Mouse (Mus musculus) macrophage (primary cell): ENCODE results near the gene Gimap1. TPM values are rescaled to one million over a fixed set of nuclear protein-coding genes. Genes with fewer than 3 reads are reported as not detected.

Experiments used
- H3K27ac ChIP-seq: fragments of 350-480 bp; formaldehyde crosslinking; 2 replicates; pipeline ENCODE4 v1.9.0; 2021
- H3K36me3 ChIP-seq: fragments of 350-480 bp; formaldehyde crosslinking; 2 replicates; pipeline ENCODE4 v1.9.0; 2021; ENCODE audit errors: inconsistent target
- H3K4me3 ChIP-seq: fragments of 350-480 bp; formaldehyde crosslinking; 2 replicates; pipeline ENCODE4 v1.9.0; 2021; ENCODE audit errors: inconsistent target
- H3K79me2 ChIP-seq: fragments of 350-480 bp; formaldehyde crosslinking; 2 replicates; pipeline ENCODE4 v1.9.0; 2021; ENCODE audit errors: inconsistent target
- WGBS: methylation state at CpG from one replicate; pipeline ENCODE4 v1.1.7; 2026; ENCODE audit warnings: inconsistent platforms; ENCODE audit not compliant: missing documents; 5-methylcytosine and 5-hydroxymethylcytosine counted together
- polyA plus RNA-seq: library from polyadenylated mRNA; stranded (reverse); fragments of 250-400 nt; gene quantifications from 3 replicates; pipeline ENCODE4 v1.2.4, GENCODE M21; 2018; ENCODE audit warnings: inconsistent platforms
- total RNA-seq, 78 experiments: library from RNA; depleted of rRNA; stranded (reverse); fragments of 250-400 nt; gene quantifications; 1 replicate in 9 of 78; 2 replicates in 24 of 78; 3 replicates in 43 of 78; 4 replicates in 2 of 78; pipeline ENCODE4 v1.2.4; 2018; ENCODE audit warnings: inconsistent platforms in 56 of 78

The Gimap1 gene
- not detected for total RNA-seq (2018; cell fraction: chromatin; rRNA removed)
- under 1 TPM in 3 of 26 experiments, not detected in 23; 0.05 to 0.15 (median 0.09) TPM for total RNA-seq (2018; cell fraction: cytosol; rRNA removed)
- under 1 TPM in 1 of 26 experiments, not detected in 25; 0.36 TPM for total RNA-seq (2018; cell fraction: nucleus; rRNA removed)
- not detected in 3 replicates for polyA plus RNA-seq

DNA sequence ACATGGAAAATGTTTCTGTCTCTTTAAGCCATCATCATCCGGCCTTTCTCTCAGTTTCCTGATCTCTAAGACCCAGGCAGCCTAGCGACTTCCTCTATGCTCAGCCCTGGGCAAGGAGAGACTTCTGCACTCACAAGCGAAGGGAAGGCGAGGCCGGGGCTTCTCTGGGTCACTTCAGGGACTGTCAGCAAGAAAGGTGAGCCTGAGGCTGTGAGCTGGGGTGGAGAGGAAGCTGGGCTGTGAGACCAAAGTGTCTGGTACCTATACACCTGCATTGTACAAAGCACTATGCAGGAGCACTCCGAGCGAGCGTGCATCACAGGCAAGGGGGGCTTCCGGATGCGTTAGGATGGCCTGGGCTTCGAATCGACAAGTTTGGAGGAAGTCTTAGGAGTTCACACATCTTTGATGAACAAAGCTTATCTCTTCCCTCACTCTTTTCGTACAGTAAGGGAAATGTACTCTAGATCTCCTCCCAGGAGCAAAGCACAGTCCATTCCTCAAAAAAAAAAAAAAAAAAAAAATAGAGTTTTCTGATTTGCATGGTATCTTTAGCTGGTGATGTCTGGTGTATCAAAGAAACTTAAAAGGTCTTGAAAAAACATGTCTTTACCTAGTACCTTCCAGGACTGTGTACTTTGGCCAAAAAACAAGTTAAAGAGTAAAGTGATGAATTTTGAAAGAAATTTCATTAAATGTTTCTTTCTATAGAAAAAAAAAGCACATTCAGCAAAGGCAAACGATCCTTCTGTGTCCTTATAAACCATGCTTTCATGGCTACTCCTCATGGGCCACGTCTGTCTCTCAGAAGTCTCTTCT lies at the start of gene Gimap1:
TSS of gene Gimap1 (plus strand) at position 94 of the 819 bp plus-strand sequence.
- Histone ChIP-seq H3K79me2 (no peaks in the 10 kb centered on the region), H3K4me3 (no peak within 1 kb of the TSS), H3K36me3 (no peaks in the 10 kb centered on the region), H3K27ac (no peak within 1 kb of the TSS)
- WGBS: 5% methylated on average over 15 of the region's 15 CpGs

DNA sequence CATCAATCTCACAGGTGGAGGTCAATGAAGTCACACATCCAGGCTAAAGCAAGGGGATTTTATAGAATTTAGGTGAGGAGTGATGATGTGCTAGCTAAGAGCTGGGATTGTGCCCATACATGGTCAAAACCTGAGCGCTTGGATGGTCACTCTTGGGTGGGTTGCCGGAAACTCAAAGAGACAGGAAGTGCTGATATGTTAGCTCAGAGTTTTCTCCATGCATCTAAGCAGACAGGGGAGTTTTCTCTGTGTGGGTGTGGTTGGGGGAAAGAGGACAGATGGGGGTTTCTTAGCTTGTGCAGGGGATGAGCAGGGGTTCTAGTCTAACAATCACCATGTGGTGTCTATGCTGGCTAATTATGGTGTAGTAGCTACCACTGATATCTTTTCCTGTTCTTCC lies 49.5 kb upstream of the Gimap1 start:
- no peak overlapping the region for H3K4me3 ChIP-seq
- H3K27ac ChIP-seq: no peak overlapping the region
- H3K79me2 ChIP-seq: no peaks in the 10 kb centered on the region
- no peaks in the 10 kb centered on the region for H3K36me3 ChIP-seq
- 87% methylated on average over 2 of the region's 2 CpGs for WGBS

DNA sequence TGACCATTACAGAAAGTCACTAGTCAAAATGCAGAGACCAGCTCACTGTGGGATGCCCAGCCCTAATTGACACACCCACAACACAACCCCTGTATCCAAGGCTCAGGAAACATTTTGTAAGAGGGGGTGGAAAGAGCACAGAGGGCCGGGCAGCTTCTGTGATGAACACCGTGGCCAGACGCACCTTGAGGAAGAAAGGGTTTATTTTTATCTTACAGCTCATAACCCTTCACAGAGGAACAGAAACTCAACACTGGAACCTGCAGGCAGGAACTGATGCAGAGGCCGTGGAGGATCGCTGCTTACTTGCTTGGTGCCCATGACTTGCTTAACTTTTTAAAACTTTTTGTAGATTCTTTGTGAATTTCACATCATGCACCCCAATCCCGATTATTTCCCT lies 45.9 kb upstream of the Gimap1 start:
- H3K27ac ChIP-seq: no peak overlapping the region
- WGBS: 42% methylated on average over 6 of the region's 6 CpGs

DNA sequence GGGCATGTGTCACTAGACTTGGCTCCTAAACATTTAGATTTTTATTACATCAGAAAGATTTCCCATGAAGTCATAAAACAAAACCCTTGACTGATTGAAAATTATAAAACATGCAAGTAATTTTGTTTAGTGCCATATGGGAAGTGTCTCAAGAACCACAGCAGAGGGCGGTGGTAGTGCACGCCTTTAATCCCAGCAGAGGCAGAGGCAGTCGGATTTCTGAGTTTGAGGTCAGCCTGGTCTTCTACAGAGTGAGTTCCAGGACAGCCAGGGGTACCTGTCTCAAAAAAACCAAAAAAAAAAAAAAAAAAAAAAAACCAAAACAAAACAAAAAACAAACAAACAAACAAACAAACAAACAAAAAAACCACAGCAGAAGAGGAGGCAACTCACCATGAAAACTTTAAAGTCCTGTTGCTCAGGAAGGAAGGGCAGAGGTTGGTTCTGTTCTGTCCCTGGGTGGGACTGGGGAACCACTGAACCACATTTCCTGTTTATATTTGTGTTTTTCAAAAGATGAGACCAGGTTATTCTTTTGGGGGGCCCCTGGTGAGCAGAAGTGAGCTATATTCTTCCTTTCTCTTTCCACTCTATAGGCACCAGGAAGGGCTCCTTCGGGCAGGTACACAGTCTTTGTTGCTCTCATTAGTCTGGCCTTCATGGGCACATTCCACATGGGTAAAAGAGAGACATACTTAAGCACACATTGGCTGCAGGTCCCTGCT lies 41.9 kb upstream of the Gimap1 start:
- Histone ChIP-seq H3K4me3 (no peak overlapping the region), H3K27ac (no peak overlapping the region)

More for the DNA sequence above, 45.9 kb upstream of the Gimap1 start:
- H3K79me2 ChIP-seq: no peaks in the 10 kb centered on the region
- no peaks in the 10 kb centered on the region for H3K36me3 ChIP-seq
- no peak overlapping the region for H3K4me3 ChIP-seq

DNA sequence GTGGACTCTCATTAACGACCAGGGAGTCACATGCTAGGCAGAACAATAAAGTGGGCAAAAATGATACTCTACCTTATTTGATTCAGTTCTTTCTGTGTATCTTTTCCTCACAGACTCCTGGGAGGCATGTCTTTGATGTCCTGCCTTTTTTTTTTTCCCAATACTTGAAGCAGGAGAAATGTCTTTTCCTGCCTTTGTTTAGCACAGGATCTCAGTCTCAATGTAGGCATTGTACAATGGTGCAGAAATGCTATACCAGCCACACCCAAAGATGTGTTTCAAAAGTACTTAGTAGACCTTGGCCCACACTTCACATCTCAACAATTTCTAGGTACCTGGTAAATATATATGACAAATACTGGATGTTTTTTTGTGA lies 41.3 kb upstream of the Gimap1 start:
- H3K27ac ChIP-seq: no peak overlapping the region
- H3K36me3 ChIP-seq: no peaks in the 10 kb centered on the region
- 94% methylated on average over 1 of the region's 1 CpGs for whole genome bisulfite sequencing
- no peak overlapping the region for H3K4me3 ChIP-seq
- H3K79me2 ChIP-seq: no peaks in the 10 kb centered on the region

More for the DNA sequence above, 41.9 kb upstream of the Gimap1 start:
- 96% methylated on average over 4 of the region's 4 CpGs for WGBS
- H3K79me2 ChIP-seq: no peaks in the 10 kb centered on the region
- no peaks in the 10 kb centered on the region for H3K36me3 ChIP-seq

DNA sequence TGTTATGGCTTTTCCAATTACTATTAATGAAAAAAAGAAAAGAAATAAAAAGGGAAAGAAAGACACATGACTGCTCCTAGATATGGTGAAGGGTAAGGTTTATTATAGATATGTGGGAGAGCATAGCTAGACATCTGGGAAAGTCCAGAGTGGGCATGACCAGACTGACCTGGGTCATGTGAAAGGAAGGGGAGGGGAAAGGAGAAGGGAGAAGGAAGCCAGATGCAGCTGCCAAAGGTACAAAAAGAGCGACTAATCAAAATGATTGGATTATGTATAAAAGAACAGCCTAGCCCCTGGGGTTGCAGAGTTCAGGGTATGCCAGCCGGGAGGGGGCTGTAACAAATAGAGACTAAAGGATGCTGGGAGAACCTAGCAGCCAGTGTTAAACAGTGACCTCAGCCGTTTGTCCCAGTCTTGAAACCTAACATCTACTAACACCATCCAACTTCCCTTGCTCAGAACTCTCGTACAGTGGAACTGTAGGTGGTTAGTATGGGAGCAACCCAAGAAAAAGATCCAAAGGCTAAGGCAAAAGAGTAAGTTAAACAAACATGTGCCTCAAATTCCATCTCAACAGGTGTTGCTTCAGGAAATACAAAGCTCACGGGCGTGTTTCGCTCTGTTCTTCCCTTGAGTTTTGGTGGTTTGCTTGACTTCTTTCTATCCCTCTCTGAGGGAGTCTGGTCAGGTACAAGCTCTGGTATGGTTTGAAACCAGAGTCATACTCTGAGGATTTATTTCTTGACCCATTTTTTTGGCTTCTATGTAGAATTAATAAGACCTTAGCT lies 40.6 kb upstream of the Gimap1 start:
- no peak overlapping the region for H3K4me3 ChIP-seq
- H3K79me2 ChIP-seq: no peaks in the 10 kb centered on the region
- 60% methylated on average over 7 of the region's 7 CpGs for whole genome bisulfite sequencing
- H3K36me3 ChIP-seq: no peaks in the 10 kb centered on the region
- H3K27ac ChIP-seq: no peak overlapping the region

DNA sequence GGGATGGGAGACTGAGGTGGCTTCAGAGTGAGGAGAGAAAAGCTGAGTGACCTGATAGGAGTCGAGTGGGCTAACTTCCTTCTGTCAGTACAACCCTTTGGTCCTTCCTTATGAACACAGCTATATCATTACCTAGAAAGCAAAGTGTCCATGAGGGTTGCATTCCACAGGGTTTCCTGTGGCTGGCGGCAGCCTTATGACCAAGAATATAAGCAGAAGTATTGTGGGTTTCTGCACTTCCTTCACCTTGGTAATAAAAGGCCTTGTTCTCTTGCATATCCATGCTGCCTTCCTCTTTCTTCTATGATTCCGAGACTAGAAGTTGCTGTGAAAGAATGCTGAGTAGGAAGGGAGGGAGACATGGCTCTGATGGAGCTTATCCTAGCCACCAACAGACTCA lies 40.0 kb upstream of the Gimap1 start:
- Histone ChIP-seq H3K36me3 (no peaks in the 10 kb centered on the region), H3K27ac (no peak overlapping the region), H3K79me2 (no peaks in the 10 kb centered on the region)

DNA sequence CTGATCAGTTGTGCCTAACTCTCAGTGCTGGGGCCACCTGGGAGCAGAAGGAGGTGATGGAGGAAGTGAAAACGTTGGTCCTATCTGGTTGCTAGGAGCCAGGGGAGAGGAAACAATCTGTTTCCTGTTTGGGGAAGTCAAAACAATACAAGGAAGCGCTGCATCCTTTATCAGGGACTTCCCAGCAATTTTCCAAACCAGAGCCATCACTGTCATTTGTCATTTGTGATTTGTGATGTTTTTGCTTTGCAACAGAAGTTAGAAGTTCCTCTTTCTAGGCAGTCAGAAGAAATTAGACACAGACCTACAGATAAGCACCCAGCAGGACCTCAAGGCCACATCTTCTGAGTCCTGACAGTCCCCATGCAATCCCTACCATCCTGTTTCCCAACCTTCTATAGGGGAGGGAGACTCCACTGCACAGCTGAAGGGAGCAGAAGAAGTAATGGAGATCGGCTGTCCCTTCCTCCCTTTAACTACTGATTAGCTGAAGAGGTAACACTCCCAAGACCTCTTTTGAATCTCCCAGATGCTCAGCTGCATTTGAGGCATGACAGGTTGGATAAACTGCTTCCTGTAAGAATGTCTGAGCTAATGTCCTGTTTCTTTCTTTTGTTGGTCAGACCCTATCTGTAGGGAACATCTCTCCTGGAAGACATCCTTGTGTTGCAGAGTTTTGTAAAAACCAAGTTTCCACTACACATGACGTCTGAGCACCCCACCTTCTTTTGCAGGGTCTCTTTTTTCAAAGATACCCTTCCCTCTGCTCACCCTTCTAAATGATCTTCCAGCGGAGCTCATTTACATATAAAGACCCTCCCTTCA lies 38.4 kb upstream of the Gimap1 start:
- Histone ChIP-seq H3K27ac (no peak overlapping the region), H3K36me3 (no peaks in the 10 kb centered on the region), H3K79me2 (no peaks in the 10 kb centered on the region), H3K4me3 (no peak overlapping the region)
- WGBS: 14% methylated on average over 5 of the region's 5 CpGs

More for the DNA sequence above, 40.0 kb upstream of the Gimap1 start:
- WGBS: 0% methylated on average over 3 of the region's 3 CpGs
- H3K4me3 ChIP-seq: no peak overlapping the region

DNA sequence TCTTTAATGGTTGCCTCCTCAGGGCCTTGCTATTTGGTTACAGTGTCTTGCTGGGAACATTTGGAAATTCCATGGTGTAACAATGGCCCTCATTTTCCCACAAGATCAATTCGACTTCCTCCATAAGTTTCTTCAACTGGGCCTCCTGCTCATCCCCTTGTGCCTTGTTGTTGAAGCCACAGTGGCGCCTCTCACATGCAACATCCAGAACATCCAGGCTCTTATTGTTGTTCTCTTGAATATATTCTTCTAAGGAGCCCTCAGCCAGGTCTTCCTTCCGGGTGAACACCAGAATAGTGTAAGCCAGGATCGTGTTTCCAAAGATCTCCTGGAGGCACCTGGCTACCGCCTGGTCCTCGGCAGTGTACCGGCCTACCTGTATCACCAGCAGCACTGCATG lies 36.7 kb upstream of the Gimap1 start:
- no peak overlapping the region for H3K4me3 ChIP-seq
- H3K27ac ChIP-seq: no peak overlapping the region
- 87% methylated on average over 7 of the region's 7 CpGs for WGBS
- H3K79me2 ChIP-seq: no peaks in the 10 kb centered on the region
- no peaks in the 10 kb centered on the region for H3K36me3 ChIP-seq

DNA sequence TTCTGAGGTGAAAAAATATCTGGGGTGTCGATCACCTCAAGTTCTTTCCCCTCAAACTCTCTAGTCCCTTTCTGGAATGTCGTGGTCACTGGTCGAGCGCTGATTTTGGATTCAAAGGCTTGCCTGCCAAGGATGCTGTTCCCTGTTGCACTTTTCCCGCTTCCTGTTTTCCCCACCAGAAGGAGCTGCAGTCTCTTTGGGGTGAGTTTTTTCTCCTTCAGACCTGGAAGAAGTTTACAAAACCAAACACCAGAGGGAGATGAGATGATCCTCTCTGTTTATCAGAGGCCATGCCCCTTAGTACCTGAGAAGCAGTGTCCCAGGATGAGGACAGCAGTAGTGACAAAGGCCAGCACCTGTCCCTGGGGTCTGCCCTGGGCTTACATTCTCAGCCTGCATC lies 36.3 kb upstream of the Gimap1 start:
- no peaks in the 10 kb centered on the region for H3K36me3 ChIP-seq
- WGBS: 81% methylated on average over 5 of the region's 5 CpGs
- H3K4me3 ChIP-seq: no peak overlapping the region
- H3K27ac ChIP-seq: no peak overlapping the region
- no peaks in the 10 kb centered on the region for H3K79me2 ChIP-seq

DNA sequence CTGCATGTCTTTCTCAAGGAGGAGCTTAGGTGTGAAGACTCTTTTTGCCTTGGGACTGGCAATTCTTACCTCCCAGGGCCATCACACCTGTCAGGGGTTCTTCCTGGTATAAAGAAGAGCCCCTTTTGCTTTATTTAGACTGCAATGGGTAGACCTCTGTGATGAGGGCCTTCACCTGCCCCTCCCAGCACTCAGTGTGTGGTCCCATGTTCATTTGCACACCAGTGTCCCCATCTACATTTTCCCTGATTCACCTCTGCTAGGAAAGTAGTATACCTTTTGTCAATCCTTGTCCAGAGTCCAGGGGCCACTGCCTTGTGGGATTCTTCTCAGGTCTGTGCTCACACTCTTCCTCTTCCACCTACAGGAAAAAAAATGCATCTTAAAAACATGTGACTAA lies 34.7 kb upstream of the Gimap1 start:
- Histone ChIP-seq H3K79me2 (no peaks in the 10 kb centered on the region), H3K4me3 (no peak overlapping the region), H3K27ac (no peak overlapping the region), H3K36me3 (no peaks in the 10 kb centered on the region)

DNA sequence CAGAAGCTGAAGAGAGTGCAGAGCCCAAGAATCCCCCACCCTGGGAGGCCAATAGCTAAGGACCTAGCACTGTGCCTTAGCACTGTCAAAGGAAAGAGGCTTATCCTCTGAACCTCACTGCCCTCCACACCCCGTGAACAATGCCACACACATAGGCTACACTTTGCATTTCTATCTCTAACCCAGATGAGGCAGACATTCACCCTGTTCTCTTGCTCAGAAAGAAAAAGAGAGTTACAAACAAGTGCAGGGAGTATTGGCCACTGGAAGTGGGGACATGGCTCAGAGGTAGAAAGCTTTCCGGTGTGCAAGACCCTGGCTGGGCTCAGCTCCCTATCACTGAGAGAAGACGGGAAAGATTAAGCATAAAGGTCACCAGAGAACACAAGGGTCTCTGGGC lies 32.7 kb upstream of the Gimap1 start:
- Histone ChIP-seq H3K36me3 (no peaks in the 10 kb centered on the region), H3K4me3 (no peak overlapping the region)

DNA sequence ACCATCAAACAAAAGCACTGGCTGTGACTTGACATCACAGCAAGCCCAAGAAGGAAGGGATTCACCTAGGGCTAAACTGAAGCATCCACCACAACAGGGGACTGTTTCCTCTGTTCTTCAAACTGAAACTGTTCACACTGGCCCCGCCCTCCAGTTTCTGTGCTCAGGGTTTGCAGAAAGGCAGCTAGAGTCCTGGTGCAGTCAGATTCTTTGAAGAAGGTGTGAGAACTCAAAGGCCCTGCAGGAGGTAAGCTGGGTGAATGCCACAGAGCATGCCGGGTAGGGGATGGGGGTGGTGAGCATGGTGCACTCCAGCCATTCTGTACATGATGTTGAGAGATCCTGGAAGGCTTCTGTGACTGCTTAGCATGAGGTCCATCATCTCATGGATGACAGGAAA lies 20.4 kb upstream of the Gimap1 start, which contains the start of the genes Gm28053 and Gimap7:
TSS of gene Gm28053 (plus strand) at position 153 of the 400 bp plus-strand sequence.
TSS of gene Gimap7 (plus strand) at position 167 of the 400 bp plus-strand sequence.
- Histone ChIP-seq H3K79me2 (no peaks in the 10 kb centered on the region), H3K27ac (no peak within 1 kb of the TSS), H3K36me3 (no peaks in the 10 kb centered on the region), H3K4me3 (no peak within 1 kb of the TSS)
- 14% methylated on average over 2 of the region's 2 CpGs for WGBS

More for the DNA sequence above, 32.7 kb upstream of the Gimap1 start:
- no peaks in the 10 kb centered on the region for H3K79me2 ChIP-seq
- H3K27ac ChIP-seq: no peak overlapping the region
- WGBS: 43% methylated on average over 3 of the region's 3 CpGs

DNA sequence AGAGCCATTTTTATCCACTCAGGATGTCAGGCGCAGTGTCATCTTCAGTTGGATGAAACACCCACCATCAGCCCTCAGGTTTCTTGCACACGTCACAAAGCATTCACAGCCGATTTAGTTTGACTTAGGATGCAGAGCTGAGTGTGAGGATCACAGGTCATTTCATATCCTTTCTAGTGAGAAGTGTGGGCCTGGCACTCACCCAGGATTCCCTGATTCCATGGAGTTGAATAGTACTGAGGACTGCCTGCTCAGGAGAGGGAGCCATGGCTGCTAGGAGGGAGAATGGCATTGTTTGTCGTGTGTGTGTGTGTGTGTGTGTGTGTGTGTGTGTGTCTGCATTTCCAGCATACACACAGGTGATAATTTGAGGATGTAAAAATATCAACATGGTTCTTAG lies 18.5 kb upstream of the Gimap1 start:
- WGBS: 96% methylated on average over 3 of the region's 4 CpGs
- no peak overlapping the region for H3K27ac ChIP-seq
- no peaks in the 10 kb centered on the region for H3K79me2 ChIP-seq
- no peaks in the 10 kb centered on the region for H3K36me3 ChIP-seq
- H3K4me3 ChIP-seq: no peak overlapping the region
